Mouse (Mus musculus): ENCODE measurements around the gene Sema4b. TPM values are rescaled to one million over a fixed set of nuclear protein-coding genes. Genes with fewer than 3 reads are reported as not detected.
A peak's percentile ranks its signal among the peaks of the same experiment; 100 is the strongest.

Sema4b gene
- polyA plus RNA-seq, 1 experiment, result 19.0 TPM

DNA sequence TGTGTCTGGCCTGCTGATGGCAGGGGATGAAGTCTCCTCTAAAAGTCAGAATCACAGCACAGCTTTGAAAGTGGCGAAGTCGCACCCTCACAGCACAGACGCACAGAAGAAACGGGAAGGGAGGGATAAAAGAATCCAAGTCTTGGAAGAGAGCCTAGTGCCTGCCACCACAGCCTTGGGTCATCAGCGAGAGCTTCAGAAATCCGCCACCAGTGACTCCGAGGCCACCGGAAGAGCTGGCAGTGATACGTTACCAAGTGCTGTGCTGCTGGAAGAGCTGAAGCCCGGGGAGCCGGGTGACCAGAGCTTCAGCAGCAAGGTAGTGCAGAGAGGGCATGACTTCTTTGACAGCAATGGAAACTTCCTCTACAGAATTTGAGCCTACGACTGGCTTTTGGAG, 78.0 kb downstream of the Sema4b start:
- Histone ChIP-seq H3K4me3 (replicated peaks; ENCODE audit: extremely low read depth, low read depth, low read length) (no peak overlapping the region), H3K4me1 (ENCODE audit: control insufficient read depth, insufficient read depth, low read length) (peaks cover 5% of the 10 kb centered on the region; the same call in 1 of the 2 replicates)
- DNase-seq, result no peak
- TF ChIP-seq POLR2A (IDR thresholded peaks at IDR 0.05; ENCODE audit: borderline replicate concordance, extremely low read depth, low read depth, low read length) (no peak), CTCF (IDR thresholded peaks at IDR 0.05; ENCODE audit: insufficient read depth, low read length) (no peak)
- 83% methylated on average over 12 of the region's 12 CpGs for WGBS

- 81% methylated on average over 1 of the region's 1 CpGs for WGBS
- DNase-seq, result no peak
These were observed 81.1 kb downstream of the Sema4b start for GRCm38 (mm10) chr7:80267764-80268163.

DNA sequence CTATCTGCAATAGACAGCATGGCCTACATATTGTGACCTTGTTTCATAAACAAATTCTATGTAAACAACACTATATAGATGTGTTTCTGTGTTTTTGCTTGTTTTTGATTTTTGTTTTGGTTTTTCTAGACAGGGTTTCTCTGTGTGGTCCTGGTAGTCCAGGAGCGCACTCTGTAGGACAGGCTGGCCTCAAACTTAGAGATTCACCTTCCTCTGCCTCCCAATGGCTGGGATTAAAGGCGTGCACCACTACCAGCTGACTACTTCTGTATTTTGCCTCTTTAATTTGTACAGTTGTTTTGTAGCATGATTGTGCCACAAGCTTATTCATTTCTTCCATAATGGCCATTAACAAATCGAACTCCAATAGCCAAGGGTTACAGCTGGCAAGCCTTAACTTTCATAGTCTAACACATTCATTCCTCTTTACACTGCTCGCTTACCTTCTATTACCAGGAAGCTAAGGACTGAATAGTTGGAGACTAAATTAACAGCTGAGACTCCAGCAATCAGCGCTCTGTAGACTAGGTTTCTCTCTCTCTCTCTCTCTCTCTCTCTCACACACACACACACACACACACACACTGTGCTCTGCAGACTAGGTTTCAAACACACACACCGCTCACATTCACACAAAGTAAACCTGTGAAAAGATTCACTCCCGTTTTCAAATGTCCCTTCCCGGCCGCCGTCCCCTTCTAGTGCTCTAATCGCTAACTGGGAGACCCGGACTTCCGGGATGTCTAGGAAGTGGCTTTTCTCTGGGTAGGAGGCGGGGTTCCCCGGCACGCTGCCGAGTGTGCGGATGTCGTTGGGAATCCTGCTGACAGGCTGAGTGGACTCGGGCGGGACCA, 82.5 kb downstream of the Sema4b start, which contains the start of gene Vps33b:
TSS of gene Vps33b (plus strand) at position 753 of the 854 bp plus-strand sequence.
- Histone ChIP-seq H3K4me3 (replicated peaks; ENCODE audit: extremely low read depth, low read depth, low read length) (peak within 1 kb of the TSS; percentile 73), H3K4me1 (ENCODE audit: control insufficient read depth, insufficient read depth, low read length) (peaks cover 5% of the 10 kb centered on the region)
- TF ChIP-seq POLR2A (IDR thresholded peaks at IDR 0.05; ENCODE audit: borderline replicate concordance, extremely low read depth, low read depth, low read length), result peak; percentile 54; the same call in 1 of the 2 replicates
- no peak for TF ChIP-seq CTCF (IDR thresholded peaks at IDR 0.05; ENCODE audit: insufficient read depth, low read length)
- peak; percentile 95 for DNase-seq
- 5% methylated on average over 21 of the region's 21 CpGs for WGBS

More at GRCm38 (mm10) chr7:80267764-80268163, 81.1 kb downstream of the Sema4b start:
- Histone ChIP-seq H3K4me1 (ENCODE audit: control insufficient read depth, insufficient read depth, low read length) (peaks cover 3% of the 10 kb centered on the region), H3K4me3 (replicated peaks; ENCODE audit: extremely low read depth, low read depth, low read length) (no peak overlapping the region)
- no peak for TF ChIP-seq POLR2A (IDR thresholded peaks at IDR 0.05; ENCODE audit: borderline replicate concordance, extremely low read depth, low read depth, low read length)

GRCm38 (mm10) chr7:80269751-80270255, 83.2 kb downstream of the Sema4b start:
- Histone ChIP-seq H3K4me1 (ENCODE audit: control insufficient read depth, insufficient read depth, low read length) (peaks cover 5% of the 10 kb centered on the region), H3K4me3 (replicated peaks; ENCODE audit: extremely low read depth, low read depth, low read length) (peak overlapping the region; percentile 73)
- under 1% methylated on average over 23 of the region's 23 CpGs for WGBS
- TF ChIP-seq CTCF (IDR thresholded peaks at IDR 0.05; ENCODE audit: insufficient read depth, low read length), result no peak
- no peak for TF ChIP-seq POLR2A (IDR thresholded peaks at IDR 0.05; ENCODE audit: borderline replicate concordance, extremely low read depth, low read depth, low read length)
- DNase-seq, result no peak

DNA sequence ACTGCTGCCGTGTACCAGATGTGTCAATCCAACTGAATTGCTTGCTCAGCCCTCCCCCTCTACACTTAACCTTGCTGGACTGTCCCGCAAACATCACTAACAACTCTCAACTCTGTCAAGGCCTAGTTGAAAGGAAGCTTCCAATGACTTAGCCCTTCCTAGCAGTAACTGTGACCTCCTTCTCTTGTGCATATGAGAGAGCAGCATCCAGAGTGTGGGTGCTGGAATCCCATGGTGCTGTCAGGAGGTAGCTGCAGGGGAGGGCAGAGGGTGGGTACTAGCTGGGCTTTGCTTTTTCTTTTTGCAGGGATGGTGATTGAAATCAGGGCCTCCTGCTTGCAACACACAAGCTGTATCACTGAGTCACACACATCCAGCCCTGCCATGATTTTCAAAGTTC, 86.8 kb downstream of the Sema4b start:
- no peak for TF ChIP-seq POLR2A (IDR thresholded peaks at IDR 0.05; ENCODE audit: borderline replicate concordance, extremely low read depth, low read depth, low read length)
- no peak for TF ChIP-seq CTCF (IDR thresholded peaks at IDR 0.05; ENCODE audit: insufficient read depth, low read length)
- Histone ChIP-seq H3K4me3 (replicated peaks; ENCODE audit: extremely low read depth, low read depth, low read length) (no peak overlapping the region), H3K4me1 (ENCODE audit: control insufficient read depth, insufficient read depth, low read length) (peaks cover 5% of the 10 kb centered on the region)
- 84% methylated on average over 2 of the region's 2 CpGs for WGBS
- no peak for DNase-seq

Other genes starting within 250 kb of the Sema4b start
- gene Zfp710, start 162.0 kb upstream of the Sema4b start, polyA plus RNA-seq (2012; rRNA removed), result 60.0 and 65.8 TPM in 2 replicates
- 144 and 162 TPM in 2 replicates for gene Idh2, start 71.4 kb upstream of the Sema4b start, polyA plus RNA-seq (2012; rRNA removed)
- 93.8 and 94.6 TPM in 2 replicates for gene Cib1, start 46.0 kb downstream of the Sema4b start, polyA plus RNA-seq (2012; rRNA removed)
- gene Gdpgp1, start 46.0 kb downstream of the Sema4b start, polyA plus RNA-seq (2012; rRNA removed), result 2.4 and 3.2 TPM in 2 replicates
- 1.2 and 1.3 TPM in 2 replicates for gene Ttll13, start 59.5 kb downstream of the Sema4b start, polyA plus RNA-seq (2012; rRNA removed)
- gene Ngrn, start 74.4 kb downstream of the Sema4b start, polyA plus RNA-seq (2012; rRNA removed), result 21.0 and 26.2 TPM in 2 replicates
- gene Vps33b, start 82.8 kb downstream of the Sema4b start, polyA plus RNA-seq (2012; rRNA removed), result 11.9 and 14.4 TPM in 2 replicates
- 2.0 and 5.2 TPM in 2 replicates for gene Prc1, start 107.6 kb downstream of the Sema4b start, polyA plus RNA-seq (2012; rRNA removed)
- 10.8 and 12.2 TPM in 2 replicates for gene Rccd1, start 137.6 kb downstream of the Sema4b start, polyA plus RNA-seq (2012; rRNA removed)
- gene Unc45a, start 154.2 kb downstream of the Sema4b start, polyA plus RNA-seq (2012; rRNA removed), result 102 and 105 TPM in 2 replicates
- gene Hddc3, start 156.3 kb downstream of the Sema4b start, polyA plus RNA-seq (2012; rRNA removed), result 20.4 and 26.9 TPM in 2 replicates
- gene Man2a2, start 184.5 kb downstream of the Sema4b start, polyA plus RNA-seq (2012; rRNA removed), result 93.7 and 96.3 TPM in 2 replicates
- 51.4 and 60.1 TPM in 2 replicates for gene Fes, start 201.1 kb downstream of the Sema4b start, polyA plus RNA-seq (2012; rRNA removed)
- 106 and 114 TPM in 2 replicates for gene Furin, start 218.6 kb downstream of the Sema4b start, polyA plus RNA-seq (2012; rRNA removed)